Mouse (Mus musculus) testis, postnatal 10 days (tissue): Measurements from ENCODE around the gene Gm29276.
"Not testable (repeated sequence)": the region's sequence is repeated elsewhere in the genome, so short reads cannot be mapped to it uniquely, and the experiment has no call there.

ENCODE experiments used
- DNase-seq: peaks from one replicate; pipeline ENCODE4 v3.0.0; 2021; ENCODE audit warnings: low spot score

Gm29276 gene

DNA sequence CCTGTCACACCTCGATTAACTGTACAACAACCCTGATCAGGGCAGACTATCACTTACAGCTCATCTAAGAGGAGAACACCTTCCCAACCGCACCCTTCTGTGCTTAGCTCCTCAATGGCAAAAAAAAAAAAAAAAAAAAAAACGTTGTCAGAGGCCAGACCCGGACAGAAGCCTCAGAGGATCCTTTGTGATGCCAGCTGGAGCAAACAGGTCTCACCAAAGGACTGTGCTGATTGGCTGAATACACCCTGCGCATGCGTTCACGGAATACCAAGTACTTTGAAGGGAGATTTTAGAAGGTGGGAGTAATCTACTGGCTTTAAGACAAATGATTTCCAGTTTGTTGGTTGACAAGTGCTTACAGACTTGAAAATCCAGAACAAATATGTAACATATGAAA, at the start of gene Gm29276:
TSS of gene Gm29276 (minus strand) at position 101 of the 400 bp plus-strand sequence.
- DNase-seq, result not testable (repeated sequence)
